Mouse (Mus musculus) T-cell, adult 2 months (primary cell): ENCODE results near the gene Kcnmb3.

ENCODE experiments used
- DNase-seq: peaks from one replicate; pipeline ENCODE4 v3.0.0; 2022; ENCODE audit warnings: low spot score

Kcnmb3 gene

DNA sequence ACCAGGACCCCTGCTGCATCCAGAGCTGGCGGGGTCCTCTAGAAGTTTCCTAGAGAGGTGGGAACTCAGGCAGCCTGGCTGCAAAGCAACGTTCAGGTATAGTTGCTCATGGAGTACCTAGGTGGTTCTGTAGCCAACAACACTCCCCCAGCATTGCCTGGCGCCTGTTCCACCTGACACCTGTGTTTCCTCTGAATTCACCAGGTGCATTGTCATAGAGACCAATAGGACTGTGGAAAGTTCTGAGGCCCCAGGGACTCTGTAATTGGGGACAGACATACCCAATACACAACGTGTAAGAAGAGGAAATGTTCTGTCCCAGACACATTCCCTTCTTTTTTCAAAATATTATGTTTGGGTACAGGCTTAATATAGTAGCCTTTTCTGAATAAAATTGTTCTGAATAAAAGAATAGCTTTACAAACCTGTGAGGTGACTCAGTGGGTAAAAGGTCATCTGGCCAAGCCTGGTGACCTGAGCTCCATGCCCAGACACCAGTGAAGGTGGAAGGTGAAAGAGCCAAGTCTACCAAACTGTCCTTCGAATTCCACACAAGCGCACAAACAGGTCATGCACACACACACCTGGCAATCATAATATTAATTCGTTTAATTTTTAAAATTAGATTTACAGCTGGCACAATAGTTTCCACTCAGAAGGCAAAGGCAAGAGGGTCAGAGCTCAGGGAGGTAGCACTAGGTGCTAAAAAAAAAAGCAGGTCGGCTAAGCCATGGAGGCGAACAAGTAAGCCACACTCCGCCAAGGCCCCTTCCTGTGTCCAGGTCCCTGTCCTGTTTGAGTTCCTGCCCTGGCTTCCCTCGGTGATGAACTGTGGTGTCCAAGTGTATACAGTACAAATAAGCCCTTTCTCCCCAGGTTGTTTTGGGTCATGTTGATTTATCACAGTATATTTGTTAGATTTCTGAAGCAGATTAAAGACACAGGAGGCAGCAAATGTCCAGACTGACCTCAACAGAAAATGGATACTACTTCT is at the start of gene Kcnmb3:
Gene Kcnmb3 (minus strand): TSS at position 135 of the 994 bp plus-strand sequence.
- no peak for DNase-seq

DNA sequence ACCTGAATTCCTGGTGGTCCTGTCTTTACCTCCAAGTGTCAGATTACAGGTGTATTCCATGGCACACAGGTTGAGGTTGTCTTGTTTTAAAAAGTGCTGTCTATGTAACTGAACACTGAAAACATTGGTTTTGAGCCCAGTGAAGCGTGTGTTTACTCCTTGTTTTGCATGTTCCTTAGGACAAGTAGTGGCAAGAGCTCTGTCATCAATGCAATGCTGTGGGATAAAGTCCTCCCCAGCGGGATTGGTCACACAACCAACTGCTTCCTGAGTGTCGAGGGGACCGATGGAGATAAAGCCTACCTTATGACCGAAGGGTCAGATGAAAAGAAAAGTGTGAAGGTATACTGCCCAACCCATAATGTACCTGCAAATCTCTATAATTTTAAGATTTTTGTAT is 46.1 kb upstream of the Kcnmb3 start:
- no peak for DNase-seq

DNA sequence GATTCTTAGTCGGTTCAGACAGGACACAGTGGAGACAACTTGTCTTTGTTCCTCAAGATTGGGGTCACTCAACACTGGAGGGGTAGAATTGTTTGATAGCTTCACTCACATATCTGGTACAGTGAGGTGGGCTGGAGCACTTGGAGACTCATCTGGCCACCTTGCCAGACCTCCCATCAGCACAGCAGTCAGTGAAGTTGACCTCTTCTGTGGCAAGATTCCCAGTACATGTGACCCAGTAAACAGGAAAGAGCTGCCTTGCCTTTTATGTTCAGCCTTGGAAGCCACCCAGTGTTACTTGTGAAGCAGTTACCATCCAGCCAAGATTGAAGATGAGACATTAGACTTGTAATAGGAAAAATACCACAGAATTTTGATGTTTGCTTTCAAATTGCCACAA is 45.5 kb upstream of the Kcnmb3 start:
- DNase-seq = no peak

DNA sequence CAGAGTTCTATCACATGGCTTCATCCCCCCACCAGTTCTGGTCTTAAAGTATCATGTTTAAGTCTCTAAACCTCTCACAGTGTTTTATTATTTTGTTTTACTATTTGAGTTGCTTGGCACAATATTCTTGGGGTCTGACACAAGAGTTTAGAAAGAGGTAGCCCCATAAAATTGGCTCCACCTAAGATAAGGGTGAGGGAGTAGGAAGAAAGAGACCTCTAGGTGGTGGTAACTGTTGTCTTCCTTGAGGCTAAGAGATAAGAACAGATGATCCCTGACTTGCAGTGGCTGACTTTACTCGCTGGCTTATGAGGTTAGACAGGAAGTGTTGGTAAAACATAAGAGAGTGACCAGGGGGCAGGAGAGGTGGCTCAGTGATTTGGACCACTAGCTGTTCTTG is 43.7 kb upstream of the Kcnmb3 start:
- DNase-seq = no peak

DNA sequence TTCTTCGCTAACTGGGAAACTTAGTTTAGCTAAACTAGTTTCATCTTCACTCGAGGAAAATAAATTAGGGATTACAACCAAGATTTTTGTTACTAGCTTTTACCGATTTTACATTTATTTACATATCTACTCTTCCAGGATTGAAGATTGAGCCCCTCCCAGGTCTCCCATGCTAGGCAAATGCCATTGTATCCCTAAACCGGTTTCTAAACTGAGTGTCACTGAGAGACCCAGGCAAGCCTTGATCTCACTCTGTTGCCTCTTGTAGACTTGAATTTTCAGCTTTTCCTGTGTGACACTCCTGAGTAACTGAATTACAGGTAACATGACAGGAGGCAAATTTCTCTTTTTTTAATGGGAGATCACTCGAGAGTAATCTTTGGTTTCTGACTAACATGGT is 38.0 kb upstream of the Kcnmb3 start:
- DNase-seq = no peak

DNA sequence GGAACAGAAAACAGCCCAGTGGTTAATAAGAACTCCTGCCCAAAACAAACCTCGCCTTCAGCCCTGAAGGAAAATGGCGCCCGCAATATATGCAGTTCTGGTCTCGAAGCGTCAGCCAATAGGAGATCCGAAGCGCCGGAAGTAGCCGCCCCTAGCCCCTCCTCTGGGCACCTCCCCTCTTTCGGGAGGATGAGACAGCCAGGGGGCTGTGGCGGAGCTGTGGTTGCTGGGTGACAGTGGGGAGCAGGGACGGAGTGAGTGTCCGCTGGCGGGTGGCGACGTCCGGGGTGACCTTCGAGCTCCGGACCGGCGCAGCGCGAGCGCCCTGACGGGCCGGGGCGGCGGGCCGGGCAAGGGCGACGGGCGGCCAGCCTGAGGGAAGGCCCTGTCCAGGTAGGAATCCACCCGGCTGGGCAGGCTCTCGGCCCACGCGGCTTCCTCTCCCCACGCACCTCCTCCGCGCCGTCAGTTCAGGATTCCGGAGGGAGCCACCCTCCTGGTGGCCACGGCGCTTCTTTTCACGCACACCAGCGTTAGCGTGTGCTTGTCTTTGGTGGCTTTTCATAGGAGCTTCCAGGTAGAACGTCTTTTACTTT is 37.4 kb upstream of the Kcnmb3 start, which contains the start of gene Mfn1:
Gene Mfn1 (plus strand): TSS at position 163 of the 596 bp plus-strand sequence.
- DNase-seq = peak; percentile 92

DNA sequence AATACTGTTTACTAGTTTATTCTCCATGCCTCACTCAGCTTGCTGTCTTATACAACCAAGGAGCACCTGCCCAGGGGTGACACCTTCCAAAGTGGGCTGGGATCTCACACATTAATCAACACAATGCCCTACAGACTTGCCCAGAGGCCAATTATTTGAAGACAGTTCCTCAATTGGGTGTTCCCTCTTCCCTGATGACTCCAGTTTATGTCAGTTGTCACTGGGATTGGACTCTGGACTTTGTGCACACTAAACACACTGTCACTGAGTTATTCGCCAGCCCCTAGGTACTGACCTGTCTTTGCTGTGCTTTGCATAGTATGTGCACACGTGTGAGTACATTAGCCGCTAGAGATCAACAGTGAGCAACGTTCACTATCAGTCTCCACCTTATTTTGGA is 35.1 kb upstream of the Kcnmb3 start:
- no peak for DNase-seq

DNA sequence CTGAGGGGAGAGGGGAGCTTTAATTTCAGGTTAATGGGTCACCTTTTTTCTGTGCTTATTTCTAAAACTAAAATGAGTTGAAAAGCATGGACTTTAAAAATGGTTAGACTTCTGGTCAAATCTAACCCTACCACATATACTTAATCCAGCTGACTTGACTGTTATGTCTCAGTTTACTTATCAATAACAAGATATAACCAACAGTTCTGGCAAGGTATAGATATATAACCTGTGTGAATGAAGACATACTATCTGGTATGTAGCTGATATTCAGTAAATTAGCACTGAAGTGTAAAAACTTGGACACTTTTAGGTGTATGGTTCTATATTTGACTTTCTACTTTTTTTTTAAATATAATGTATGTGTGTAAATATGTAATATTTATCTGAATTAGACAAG is 21.5 kb upstream of the Kcnmb3 start:
- DNase-seq = no peak

DNA sequence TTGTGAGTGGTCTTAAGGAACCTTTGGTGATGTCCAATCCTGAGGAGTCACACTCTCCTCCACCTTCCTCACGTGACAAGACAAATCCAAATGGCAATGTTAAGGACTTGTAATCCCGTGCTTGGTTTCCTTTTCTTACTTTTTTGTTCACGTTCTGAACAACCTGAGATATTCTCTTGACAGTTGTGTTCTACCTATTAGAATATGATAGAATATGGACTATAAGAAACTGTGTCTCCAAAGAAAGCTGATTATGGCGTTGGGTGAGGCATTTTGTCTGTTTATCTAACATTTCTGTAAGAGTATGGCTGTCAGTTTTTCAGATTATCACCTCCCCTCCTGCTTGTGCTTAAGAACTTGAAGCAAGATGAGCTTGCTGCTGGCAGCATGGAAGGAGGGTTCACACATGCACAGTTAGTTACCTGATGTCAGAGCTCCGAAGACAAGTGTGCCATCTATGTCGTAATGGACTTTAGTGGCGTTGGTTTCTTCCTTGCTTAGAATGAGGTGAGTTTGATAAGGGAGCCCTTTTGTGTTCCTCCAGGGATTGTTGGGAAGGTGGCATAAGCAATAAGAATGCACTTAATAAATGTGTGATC is 20.8 kb upstream of the Kcnmb3 start:
- DNase-seq = no peak

DNA sequence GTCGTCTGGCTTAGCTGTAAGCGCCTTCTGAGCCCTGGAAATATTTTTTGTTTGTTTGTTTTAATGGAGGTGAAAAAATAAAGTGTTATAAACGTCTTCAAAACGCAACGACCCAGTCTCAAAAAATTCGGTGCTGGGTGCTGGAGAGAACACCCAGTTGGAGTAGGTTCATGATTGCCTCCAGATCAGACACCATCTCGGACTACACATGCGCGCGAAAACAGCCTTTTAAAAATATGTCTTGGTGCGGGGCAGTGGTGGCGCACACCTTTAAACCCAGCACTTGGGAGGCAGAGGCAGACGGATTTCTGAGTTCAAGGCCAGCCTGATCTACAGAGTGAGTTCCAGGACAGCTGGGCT is 19.1 kb upstream of the Kcnmb3 start:
- peak; percentile 29 for DNase-seq

DNA sequence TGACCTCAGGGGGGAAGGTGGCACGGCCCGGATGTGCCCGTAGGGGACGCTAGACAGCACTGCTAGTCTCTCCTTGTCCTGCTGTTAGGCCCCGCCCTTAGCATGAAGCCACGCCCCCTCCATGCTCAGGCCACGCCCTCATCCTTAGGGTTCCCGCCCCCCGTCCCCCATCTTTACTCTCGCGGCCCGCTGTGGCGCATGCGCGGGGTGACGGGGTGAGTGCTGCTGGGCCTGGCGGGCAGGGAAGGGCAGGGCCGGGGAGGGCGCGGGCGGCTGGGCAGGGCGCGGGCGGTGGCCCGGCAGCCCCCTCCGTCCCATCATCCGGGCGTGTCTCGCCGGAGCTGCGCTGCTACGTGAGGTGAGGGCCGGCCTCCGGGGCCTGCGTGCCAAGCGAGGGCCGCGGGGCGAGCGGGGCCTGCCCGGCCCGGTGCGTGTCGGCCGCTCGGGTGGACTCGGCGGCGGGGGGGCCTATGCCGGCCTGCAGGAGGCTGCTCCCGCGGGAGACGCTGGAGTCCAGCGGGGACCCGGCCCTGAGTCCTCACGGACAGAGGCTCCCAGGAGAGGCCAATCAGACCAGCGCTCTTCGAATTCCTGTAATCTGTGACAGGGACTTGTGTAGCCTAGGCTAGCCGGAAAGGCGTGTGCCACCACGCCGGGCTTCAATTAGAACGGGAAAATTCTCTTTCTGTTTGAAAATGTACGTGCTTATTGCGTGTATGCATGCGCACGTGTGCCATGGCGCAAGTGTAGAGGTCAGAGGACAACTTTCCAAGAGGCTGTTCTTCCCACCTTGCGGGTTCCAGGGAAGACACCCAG is 18.6 kb upstream of the Kcnmb3 start:
- peak; percentile 94 for DNase-seq

DNA sequence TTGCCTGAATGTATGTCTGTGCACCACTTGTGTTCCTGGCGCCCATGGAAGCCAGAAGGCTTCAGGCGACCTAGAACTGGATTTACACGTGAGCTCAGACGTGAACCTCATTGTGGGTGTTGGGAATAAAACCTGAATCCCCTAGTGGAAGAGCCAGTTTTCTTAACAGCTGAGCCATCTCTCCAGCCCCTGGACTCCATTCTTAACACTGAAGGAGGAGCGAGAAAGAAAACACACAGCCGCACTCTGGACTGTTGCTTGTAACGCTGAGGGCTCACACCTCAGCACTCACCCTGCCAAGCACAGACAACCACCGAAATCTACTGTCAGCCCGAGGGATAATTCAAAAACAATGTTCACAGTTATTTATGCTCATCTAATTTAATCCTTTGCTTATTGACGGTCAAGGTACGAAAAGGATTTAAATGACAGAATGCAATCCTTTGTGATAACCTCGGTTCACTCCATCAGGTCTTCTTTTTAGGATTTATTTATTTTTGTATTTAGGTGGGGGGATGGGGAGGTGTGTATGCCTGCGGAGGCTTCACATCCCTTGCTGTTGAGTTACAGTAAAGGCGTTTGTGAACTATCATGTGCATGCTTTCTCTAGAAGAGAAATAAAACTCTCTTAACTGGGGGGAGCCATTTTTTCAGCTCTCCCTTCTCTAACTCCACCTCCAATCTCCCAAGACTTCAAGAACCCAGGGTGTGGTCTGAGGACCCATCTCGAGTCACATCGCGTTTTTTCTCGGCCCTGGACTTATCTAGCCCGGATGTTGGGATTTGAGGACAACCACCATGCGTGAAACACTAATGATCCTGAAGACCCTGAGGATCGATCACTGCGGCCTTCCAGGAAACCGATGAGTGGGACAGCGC is 17.7 kb upstream of the Kcnmb3 start, which contains the start of gene Zfp639:
Gene Zfp639 (plus strand): TSS at position 764 of the 879 bp plus-strand sequence.
- DNase-seq = no peak

DNA sequence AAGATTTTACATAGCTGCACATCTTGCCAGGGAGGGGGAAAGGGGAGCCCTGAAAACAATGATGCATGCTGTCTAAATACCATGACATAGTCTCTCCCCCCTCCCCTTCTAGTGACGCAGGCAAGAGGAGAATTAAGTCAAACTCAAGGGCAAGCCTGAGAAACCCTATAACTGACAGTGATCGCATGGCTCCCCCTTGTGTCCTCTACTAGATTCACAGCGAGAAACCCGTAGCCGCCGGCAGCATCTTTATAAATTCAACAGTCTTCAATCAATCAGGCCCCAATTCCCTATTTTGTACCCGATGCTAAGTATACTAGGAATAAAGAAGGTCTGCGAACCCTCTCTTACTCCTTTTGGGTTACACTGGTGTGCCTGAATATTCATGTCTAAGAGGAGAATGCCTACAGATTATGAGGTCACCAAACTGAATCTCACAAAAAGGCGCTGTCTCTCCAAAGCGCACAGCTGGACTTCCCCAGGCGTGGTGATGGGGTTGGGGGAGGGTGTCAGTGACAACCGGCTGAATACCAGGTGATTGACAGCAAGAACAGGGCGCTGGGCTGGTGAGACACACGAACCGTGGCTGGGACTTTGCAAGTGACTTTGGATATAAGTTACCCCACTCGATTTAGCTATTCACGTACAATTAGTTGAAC is 16.8 kb upstream of the Kcnmb3 start:
- DNase-seq = peak; percentile 85

DNA sequence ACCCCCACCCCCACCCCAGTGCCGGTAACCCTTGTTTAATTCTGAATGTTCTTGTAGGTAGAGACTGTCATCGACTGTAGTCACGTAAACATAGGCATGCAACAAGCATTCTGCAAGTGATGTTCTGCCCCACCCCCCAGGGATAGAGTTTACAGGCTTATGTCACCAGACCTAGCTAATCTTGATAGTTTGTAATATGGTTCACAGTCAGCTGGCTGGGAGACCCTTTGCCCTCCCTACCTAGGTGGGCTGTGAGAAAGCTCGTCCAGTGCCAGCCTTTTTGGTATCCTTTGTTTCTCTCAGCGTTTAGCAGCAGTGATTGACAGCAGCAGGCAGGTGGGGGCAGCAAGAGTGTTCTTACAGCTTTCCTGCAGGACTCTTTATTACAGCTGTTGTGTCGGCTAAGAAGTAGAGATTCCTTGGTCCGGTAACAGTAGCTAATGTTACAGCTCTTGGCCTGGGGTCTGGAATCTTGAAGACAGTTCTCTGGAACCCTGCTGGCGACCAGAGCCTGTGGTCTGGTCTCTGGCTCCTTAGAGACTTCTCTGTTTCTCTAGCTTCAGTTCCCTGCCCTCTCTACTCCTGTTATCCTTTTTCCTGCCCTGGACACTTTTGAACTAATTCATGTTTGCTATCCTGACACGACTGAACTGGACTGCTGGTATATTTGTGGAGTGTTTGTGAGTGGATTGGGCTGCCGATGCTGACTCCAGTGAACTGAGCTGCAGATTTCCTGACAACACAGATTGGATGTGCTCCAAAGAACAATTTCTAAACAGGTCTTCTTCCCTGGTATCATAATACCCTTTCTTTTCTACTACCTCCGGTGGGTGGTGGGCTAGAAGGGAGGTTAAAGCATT is 14.6 kb upstream of the Kcnmb3 start:
- DNase-seq = no peak

DNA sequence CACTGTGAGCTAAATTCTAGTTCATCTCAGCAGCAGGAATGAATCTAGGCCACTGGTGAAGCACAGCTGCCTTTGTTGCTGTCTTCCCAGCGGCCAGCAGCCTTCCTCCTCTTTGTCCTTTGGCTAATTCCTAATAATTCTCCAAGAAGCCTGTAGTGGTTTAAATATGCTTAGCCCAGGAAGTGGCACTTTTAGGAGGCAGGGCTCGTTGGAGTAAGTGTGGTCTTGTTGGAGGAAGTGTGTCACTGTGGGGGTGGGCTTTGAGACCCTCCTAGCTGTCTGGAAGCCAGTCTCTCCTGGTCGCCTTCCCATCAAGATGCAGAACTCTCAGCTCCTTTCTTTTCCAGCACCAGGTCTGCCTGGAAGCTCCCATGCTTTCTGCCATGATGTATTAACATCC is 13.8 kb upstream of the Kcnmb3 start:
- no peak for DNase-seq

DNA sequence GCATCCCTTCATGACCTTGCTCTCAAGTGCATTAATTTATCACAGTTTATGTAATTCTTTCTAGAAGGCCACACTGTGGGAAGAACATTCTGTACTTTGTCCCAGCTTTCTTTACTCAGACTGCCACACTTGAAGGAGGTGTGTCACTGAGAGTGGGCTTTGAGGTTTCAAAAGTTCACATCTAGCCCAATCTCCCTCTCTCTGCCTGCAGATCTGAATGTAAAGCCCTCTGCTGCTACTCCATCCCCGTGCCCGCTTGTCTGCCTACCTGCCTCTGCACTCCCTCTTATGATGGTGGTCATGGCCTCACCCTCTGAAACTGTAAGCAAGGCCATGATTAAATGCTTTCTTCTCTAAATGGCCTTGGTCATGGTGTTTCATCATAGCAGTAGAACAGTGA is 8.3 kb upstream of the Kcnmb3 start:
- DNase-seq = no peak

DNA sequence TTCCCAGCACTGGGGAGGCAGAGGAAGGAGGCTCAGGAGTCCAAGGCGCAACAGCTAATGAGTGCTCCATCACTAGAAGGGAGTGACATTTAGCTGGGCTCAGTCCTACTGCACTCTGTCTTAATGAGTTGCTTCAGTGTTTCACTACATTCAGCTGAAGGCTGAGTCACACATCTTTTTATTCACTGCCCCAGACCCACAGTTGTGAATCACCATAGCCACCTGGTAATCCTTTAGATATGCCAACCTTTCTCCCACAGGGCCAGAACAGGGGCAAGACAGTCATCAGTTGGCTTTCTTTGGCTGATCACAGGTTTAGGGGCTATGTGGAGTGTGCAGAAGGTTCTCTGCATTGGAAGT is 4.7 kb upstream of the Kcnmb3 start:
- DNase-seq = no peak

DNA sequence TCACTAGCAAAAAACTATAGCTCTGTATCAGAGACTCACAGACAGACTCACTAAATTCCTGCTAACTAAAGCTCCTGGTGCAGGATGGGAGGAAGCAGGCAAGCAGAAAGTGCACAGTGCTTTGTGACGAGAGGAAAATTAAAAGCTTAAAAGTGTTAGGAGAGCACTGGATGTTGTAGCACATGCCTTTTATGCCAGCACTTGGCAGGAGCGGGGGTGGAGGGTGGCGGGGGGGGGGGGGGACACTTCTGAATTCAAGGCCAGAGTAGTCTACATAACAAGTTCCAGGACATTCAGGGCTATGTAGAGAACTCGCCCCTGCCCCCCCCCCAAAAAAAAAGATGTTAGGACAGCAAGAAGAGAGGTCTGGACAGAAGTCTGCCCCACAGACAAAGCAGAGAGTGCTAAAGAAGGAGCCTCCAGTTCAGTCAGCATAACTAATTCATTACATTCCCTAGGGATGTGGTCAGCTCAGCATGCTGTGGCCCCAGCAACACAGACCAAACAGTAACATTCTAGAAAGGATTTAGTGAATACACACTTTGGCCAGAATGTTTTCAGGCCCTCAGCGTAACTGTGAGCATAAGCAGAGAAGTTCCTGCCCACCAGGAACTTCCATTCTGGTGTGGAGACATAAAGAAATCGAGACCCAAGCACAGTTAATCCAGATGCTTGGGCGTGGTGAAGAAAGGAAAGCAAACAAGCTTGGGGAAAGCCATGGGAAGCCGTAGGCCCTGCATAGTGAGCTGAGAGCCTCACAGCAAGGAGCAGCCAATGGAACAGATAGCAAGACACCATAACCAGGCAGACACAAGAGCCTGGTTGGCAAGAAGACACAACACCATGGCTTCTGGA is 4.1 kb upstream of the Kcnmb3 start:
- DNase-seq = no peak
